Mouse (Mus musculus): Measurements from ENCODE around the gene Gm11559.
"Not testable (repeated sequence)": the region's sequence is repeated elsewhere in the genome, so short reads cannot be mapped to it uniquely, and the experiment has no call there.

Gene Gm11559

GRCm38 (mm10) chr11:99864176-99864575 is at the start of gene Gm11559:
Gene Gm11559 (plus strand): TSS chr11:99864476.
- DNase-seq: not testable (repeated sequence)

GRCm38 (mm10) chr11:99815566-99815965 is 48.7 kb upstream of the Gm11559 start, which contains the start of gene Gm11564:
Gene Gm11564 (minus strand): TSS chr11:99815666.
- DNase-seq: not testable (repeated sequence)

GRCm38 (mm10) chr11:99837966-99838365 is 26.3 kb upstream of the Gm11559 start, which contains the start of gene 2300003K06Rik:
Gene 2300003K06Rik (minus strand): TSS chr11:99838066.
- no peak for DNase-seq

- no peak for DNase-seq
Observed at GRCm38 (mm10) chr11:99842185-99842584, 22.1 kb upstream of the Gm11559 start.

- no peak for DNase-seq
Observed at GRCm38 (mm10) chr11:99846746-99847145, 17.5 kb upstream of the Gm11559 start.

GRCm38 (mm10) chr11:99851508-99851907 is 12.8 kb upstream of the Gm11559 start, which contains the start of gene Krtap4-16:
Gene Krtap4-16 (minus strand): TSS chr11:99851608.
- DNase-seq: no peak

GRCm38 (mm10) chr11:99854121-99854520 is 10.2 kb upstream of the Gm11559 start:
- peak; percentile 6 for DNase-seq

GRCm38 (mm10) chr11:99857617-99858016 is 6.7 kb upstream of the Gm11559 start, which contains the start of gene Gm11568:
Gene Gm11568 (plus strand): TSS chr11:99857917.
- no peak for DNase-seq

GRCm38 (mm10) chr11:99858761-99859160 is 5.5 kb upstream of the Gm11559 start:
- DNase-seq: no peak

GRCm38 (mm10) chr11:99873089-99873488 is 8.8 kb downstream of the Gm11559 start, which contains the start of gene Krtap9-1:
Gene Krtap9-1 (plus strand): TSS chr11:99873389.
- DNase-seq: not testable (repeated sequence)

GRCm38 (mm10) chr11:99878887-99879286 is 14.6 kb downstream of the Gm11559 start, which contains the start of gene Gm11567:
Gene Gm11567 (plus strand): TSS chr11:99879187.
- not testable (repeated sequence) for DNase-seq

- DNase-seq: no peak
Observed at GRCm38 (mm10) chr11:99907620-99908019, 43.3 kb downstream of the Gm11559 start, which contains the start of gene Krtap31-1. Gene Krtap31-1 (plus strand): TSS chr11:99907920.

- no peak for DNase-seq
Observed at GRCm38 (mm10) chr11:99914451-99914850, 50.2 kb downstream of the Gm11559 start, which contains the start of gene Gm11565. Gene Gm11565 (plus strand): TSS chr11:99914751.

All from lung, postnatal 10 days (tissue).